Mouse (Mus musculus): ENCODE measurements around the gene Drap1.

- TF ChIP-seq CTCF (IDR thresholded peaks at IDR 0.05; ENCODE audit: extremely low read depth, insufficient read depth, insufficient read length, insufficient replicate concordance), result no peak
- TF ChIP-seq POLR2A (IDR thresholded peaks at IDR 0.05; ENCODE audit: low read depth, low read length), result no peak
Observed at GRCm38 (mm10) chr19:5448354-5449150, 23.8 kb upstream of the Drap1 start.

Measured in spleen, adult 2 months (tissue).